Mouse (Mus musculus): ENCODE measurements at regions not wholly inside any gene's neighbourhood (a gene's known extent, or its start where the extent isn't known, plus 50 kb on each side); places are given as distances from the start of the nearest gene placed in this dataset.

GRCm38 (mm10) chr8:35930291-35930690, 164.7 kb downstream of the Gm19410 start:
- H3K9me3 ChIP-seq (replicated peaks; ENCODE audit: low read length) = no peaks in the 10 kb centered on the region
- no peak for TF ChIP-seq CTCF (IDR thresholded peaks at IDR 0.05; ENCODE audit: low read depth)
- no peaks in the 10 kb centered on the region for H3K4me1 ChIP-seq (replicated peaks; ENCODE audit: insufficient read depth, low read length)
- WGBS = 20% methylated on average over 4 of the region's 4 CpGs
- H3K4me2 ChIP-seq (ENCODE audit: low read length) = no peak overlapping the region
- ATAC-seq (replicated peaks; ENCODE audit: low FRiP score, low read depth) = no peak
- DNase-seq (ENCODE audit: low spot score) = peak; percentile 34
- no peak overlapping the region for H3K9ac ChIP-seq (ENCODE audit: low read depth, low read length)
- no peak overlapping the region for H3K4me3 ChIP-seq (replicated peaks; ENCODE audit: low read depth, low read length)
- no peak overlapping the region for H3K27ac ChIP-seq
- H3K27me3 ChIP-seq (ENCODE audit: insufficient read depth, low read length) = no peaks in the 10 kb centered on the region
- H3K36me3 ChIP-seq (ENCODE audit: insufficient read depth, low read length) = no peaks in the 10 kb centered on the region

DNA sequence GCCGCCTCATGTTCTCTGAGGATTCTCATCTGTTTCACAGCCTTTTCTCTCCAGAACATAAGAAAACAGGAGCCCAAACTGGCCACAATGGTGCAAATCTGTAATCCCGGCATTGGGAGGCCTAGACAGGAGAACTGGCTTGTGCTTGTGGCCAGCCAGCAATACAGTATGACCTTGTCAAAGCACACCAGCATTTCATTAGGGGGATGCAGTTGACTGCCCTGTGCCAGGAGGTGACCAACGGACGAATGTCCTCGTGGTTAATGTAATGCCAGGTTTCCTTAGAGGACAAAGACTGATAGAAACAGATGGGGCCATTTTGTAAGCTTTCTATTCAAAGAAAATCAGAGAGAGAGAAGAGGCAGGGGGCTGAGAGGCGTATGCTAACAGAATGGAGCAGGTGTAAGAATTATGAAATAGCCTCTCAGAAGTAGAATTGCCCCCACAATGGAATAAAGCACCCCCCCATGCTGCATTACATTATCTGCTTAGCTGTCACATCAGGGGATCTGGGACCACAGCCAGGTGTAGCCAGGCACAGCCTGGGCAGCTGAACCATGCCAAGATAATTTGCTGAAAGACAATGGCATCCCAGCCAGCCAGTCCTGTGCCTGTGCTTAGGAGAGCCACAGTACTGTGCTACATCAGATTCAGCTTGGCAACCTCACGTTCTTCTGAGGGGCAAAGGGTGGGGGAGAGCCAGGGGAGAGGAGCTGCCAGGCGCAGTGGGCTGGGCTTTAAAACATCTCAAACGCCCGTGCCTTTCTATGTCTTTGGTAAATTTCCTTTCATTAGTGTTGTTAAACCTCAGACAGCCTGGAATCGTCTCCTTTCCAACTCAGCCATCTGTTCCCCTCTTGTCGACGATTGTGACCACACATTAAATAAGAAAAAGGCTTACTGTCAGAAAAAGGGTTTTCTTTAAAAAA, 167.9 kb downstream of the Gm19410 start:
- no peaks in the 10 kb centered on the region for H3K36me3 ChIP-seq (ENCODE audit: insufficient read depth, low read length)
- H3K9me3 ChIP-seq (replicated peaks; ENCODE audit: low read length) = no peaks in the 10 kb centered on the region
- H3K4me3 ChIP-seq (replicated peaks; ENCODE audit: low read depth, low read length) = no peak overlapping the region
- H3K27ac ChIP-seq = no peak overlapping the region
- no peak for DNase-seq (ENCODE audit: low spot score)
- no peak overlapping the region for H3K4me2 ChIP-seq (ENCODE audit: low read length)
- TF ChIP-seq CTCF (IDR thresholded peaks at IDR 0.05; ENCODE audit: low read depth) = no peak
- H3K27me3 ChIP-seq (ENCODE audit: insufficient read depth, low read length) = no peaks in the 10 kb centered on the region
- no peaks in the 10 kb centered on the region for H3K4me1 ChIP-seq (replicated peaks; ENCODE audit: insufficient read depth, low read length)
- WGBS = 49% methylated on average over 13 of the region's 13 CpGs
- ATAC-seq (replicated peaks; ENCODE audit: low FRiP score, low read depth) = no peak
- H3K9ac ChIP-seq (ENCODE audit: low read depth, low read length) = no peak overlapping the region

DNA sequence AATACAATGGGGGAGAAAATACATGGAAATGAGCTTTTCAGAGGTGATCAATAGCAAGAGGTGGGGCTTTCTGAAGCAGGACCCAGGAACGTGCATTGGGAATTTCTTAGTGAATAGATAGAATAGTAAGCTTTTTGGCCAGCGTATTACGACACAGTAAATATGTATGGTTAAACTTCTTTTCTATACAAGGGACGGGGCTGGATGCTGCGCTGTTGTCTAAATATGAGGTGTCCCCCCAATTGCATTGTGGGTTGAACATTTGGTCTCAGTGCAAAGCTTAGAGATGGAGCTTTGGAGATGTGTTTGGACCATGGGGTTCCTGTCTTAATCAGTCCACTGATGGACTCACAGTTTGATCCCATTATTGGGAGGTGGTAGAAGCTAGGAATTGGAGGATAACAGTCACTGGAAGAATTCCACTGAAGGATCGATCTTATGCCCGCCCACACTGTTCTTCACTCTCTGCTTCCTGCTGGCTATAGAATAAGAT, 168.6 kb downstream of the Gm19410 start:
- DNase-seq (ENCODE audit: low spot score) (no peak), ATAC-seq (replicated peaks; ENCODE audit: low FRiP score, low read depth) (no peak)
- H3K4me2 ChIP-seq (ENCODE audit: low read length) = no peak overlapping the region
- no peaks in the 10 kb centered on the region for H3K27me3 ChIP-seq (ENCODE audit: insufficient read depth, low read length)
- no peak overlapping the region for H3K4me3 ChIP-seq (replicated peaks; ENCODE audit: low read depth, low read length)
- H3K9ac ChIP-seq (ENCODE audit: low read depth, low read length) = no peak overlapping the region
- 95% methylated on average over 7 of the region's 7 CpGs for WGBS
- H3K27ac ChIP-seq = no peak overlapping the region
- H3K4me1 ChIP-seq (replicated peaks; ENCODE audit: insufficient read depth, low read length) = no peaks in the 10 kb centered on the region
- H3K36me3 ChIP-seq (ENCODE audit: insufficient read depth, low read length) = no peaks in the 10 kb centered on the region
- H3K9me3 ChIP-seq (replicated peaks; ENCODE audit: low read length) = no peaks in the 10 kb centered on the region
- no peak for TF ChIP-seq CTCF (IDR thresholded peaks at IDR 0.05; ENCODE audit: low read depth)

DNA sequence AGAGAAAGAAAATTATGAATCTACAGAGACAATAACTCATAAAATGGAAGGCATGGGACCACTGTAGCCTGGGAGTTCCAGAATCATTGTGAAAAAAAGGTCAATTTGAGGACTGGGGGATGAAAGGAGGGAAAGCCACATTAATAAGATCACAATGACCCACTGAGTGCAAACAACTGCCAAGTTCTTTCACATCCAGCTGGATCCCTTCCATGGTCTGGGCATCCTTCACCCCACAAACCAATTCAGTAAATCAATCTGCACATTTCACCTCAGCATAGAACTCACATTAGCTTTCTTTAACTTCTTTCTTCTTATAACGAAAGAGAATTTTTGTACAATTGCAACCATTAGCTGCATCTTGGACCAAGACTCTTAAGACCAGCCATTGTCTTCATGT, 169.4 kb downstream of the Gm19410 start:
- Histone ChIP-seq H3K4me2 (ENCODE audit: low read length) (no peak overlapping the region), H3K27me3 (ENCODE audit: insufficient read depth, low read length) (no peaks in the 10 kb centered on the region), H3K36me3 (ENCODE audit: insufficient read depth, low read length) (no peaks in the 10 kb centered on the region), H3K4me3 (replicated peaks; ENCODE audit: low read depth, low read length) (no peak overlapping the region), H3K9me3 (replicated peaks; ENCODE audit: low read length) (no peaks in the 10 kb centered on the region), H3K4me1 (replicated peaks; ENCODE audit: insufficient read depth, low read length) (no peaks in the 10 kb centered on the region), H3K27ac (no peak overlapping the region), H3K9ac (ENCODE audit: low read depth, low read length) (no peak overlapping the region)
- ATAC-seq (replicated peaks; ENCODE audit: low FRiP score, low read depth) = no peak
- no peak for TF ChIP-seq CTCF (IDR thresholded peaks at IDR 0.05; ENCODE audit: low read depth)
- no peak for DNase-seq (ENCODE audit: low spot score)
- 84% methylated on average over 1 of the region's 1 CpGs for WGBS

DNA sequence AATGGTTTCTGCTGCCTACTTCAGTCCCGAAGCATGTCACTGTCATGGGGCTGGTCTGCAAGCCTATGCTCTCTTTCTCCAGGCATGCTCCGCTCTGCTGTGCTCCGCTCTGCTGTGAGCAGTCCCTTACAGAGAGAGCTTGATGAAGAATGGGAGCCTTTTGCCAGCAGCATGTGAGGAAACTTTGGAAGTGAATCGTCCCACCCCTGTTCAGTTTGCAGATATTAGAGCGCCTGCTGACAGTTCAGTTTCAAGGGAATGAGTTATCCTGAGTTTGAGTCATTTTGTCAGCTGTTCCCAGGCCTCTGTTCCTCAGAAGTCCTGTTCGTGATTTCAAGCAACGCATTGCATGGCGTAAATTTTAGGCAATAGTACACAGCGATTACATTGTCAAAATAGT, 173.6 kb downstream of the Gm19410 start:
- ATAC-seq (replicated peaks; ENCODE audit: low FRiP score, low read depth) (no peak), DNase-seq (ENCODE audit: low spot score) (no peak)
- Histone ChIP-seq H3K9ac (ENCODE audit: low read depth, low read length) (no peak overlapping the region), H3K36me3 (ENCODE audit: insufficient read depth, low read length) (no peaks in the 10 kb centered on the region), H3K9me3 (replicated peaks; ENCODE audit: low read length) (no peaks in the 10 kb centered on the region), H3K27ac (no peak overlapping the region), H3K4me3 (replicated peaks; ENCODE audit: low read depth, low read length) (no peak overlapping the region), H3K27me3 (ENCODE audit: insufficient read depth, low read length) (no peaks in the 10 kb centered on the region), H3K4me2 (ENCODE audit: low read length) (no peak overlapping the region), H3K4me1 (replicated peaks; ENCODE audit: insufficient read depth, low read length) (no peaks in the 10 kb centered on the region)
- 93% methylated on average over 9 of the region's 9 CpGs for WGBS
- TF ChIP-seq CTCF (IDR thresholded peaks at IDR 0.05; ENCODE audit: low read depth) = no peak

- Histone ChIP-seq H3K27ac (no peak overlapping the region), H3K4me3 (replicated peaks; ENCODE audit: low read depth, low read length) (no peak overlapping the region), H3K36me3 (ENCODE audit: insufficient read depth, low read length) (no peaks in the 10 kb centered on the region), H3K27me3 (ENCODE audit: insufficient read depth, low read length) (no peaks in the 10 kb centered on the region), H3K9me3 (replicated peaks; ENCODE audit: low read length) (no peaks in the 10 kb centered on the region), H3K4me1 (replicated peaks; ENCODE audit: insufficient read depth, low read length) (0 out of 2 replicates have a peak, but pooled peaks cover 4% of the 10 kb centered on the region), H3K4me2 (ENCODE audit: low read length) (no peak overlapping the region), H3K9ac (ENCODE audit: low read depth, low read length) (no peak overlapping the region)
- TF ChIP-seq CTCF (IDR thresholded peaks at IDR 0.05; ENCODE audit: low read depth) = no peak
- DNase-seq (ENCODE audit: low spot score) (no peak), ATAC-seq (replicated peaks; ENCODE audit: low FRiP score, low read depth) (no peak)
- WGBS = 94% methylated on average over 6 of the region's 6 CpGs
These were observed 176.9 kb downstream of the Gm19410 start for GRCm38 (mm10) chr8:35942515-35942914.

Measured in kidney, postnatal 0 days (tissue).